Mouse (Mus musculus): ENCODE measurements around the gene Ackr2. TPM values are rescaled to one million over a fixed set of nuclear protein-coding genes. Genes with fewer than 3 reads are reported as not detected.

Ackr2 gene
- total RNA-seq, 2 experiments from 2014 or later: 7.3 to 8.4 TPM

GRCm38 (mm10) chr9:121889927-121890440 lies 8.2 kb upstream of the Ackr2 start:
- intact Hi-C loops (cut with DNase I): no loop called here
- DNase-seq (ENCODE audit: low spot score in 2 of 2): no peak

GRCm38 (mm10) chr9:121890441-121890941 lies 7.7 kb upstream of the Ackr2 start:
- intact Hi-C loops (cut with DNase I): no loop called here

GRCm38 (mm10) chr9:121891301-121891700 lies 6.9 kb upstream of the Ackr2 start:
- intact Hi-C loops (cut with DNase I): no loop called here

More at GRCm38 (mm10) chr9:121890441-121890941, 7.7 kb upstream of the Ackr2 start:
- DNase-seq (ENCODE audit: low spot score in 2 of 2): peak; percentile 46 to 49

GRCm38 (mm10) chr9:121892057-121892687 lies 6.0 kb upstream of the Ackr2 start:
- intact Hi-C loops (cut with DNase I): no loop called here

More at GRCm38 (mm10) chr9:121891301-121891700, 6.9 kb upstream of the Ackr2 start:
- no peak for DNase-seq (ENCODE audit: low spot score in 2 of 2)

GRCm38 (mm10) chr9:121894447-121894846 lies 3.7 kb upstream of the Ackr2 start:
- DNase-seq (ENCODE audit: low spot score in 2 of 2): no peak

More at GRCm38 (mm10) chr9:121892057-121892687, 6.0 kb upstream of the Ackr2 start:
- no peak for DNase-seq (ENCODE audit: low spot score in 2 of 2)

GRCm38 (mm10) chr9:121895392-121895993 lies 2.7 kb upstream of the Ackr2 start:
- intact Hi-C loops (cut with DNase I): no loop called here

More at GRCm38 (mm10) chr9:121894447-121894846, 3.7 kb upstream of the Ackr2 start:
- intact Hi-C loops (cut with DNase I): no loop called here

GRCm38 (mm10) chr9:121896820-121897219 lies 1.3 kb upstream of the Ackr2 start:
- intact Hi-C loops (cut with DNase I): no loop called here
- peak in 1 of 2 experiments; percentile 2 for DNase-seq (ENCODE audit: low spot score in 2 of 2)

More at GRCm38 (mm10) chr9:121895392-121895993, 2.7 kb upstream of the Ackr2 start:
- DNase-seq (ENCODE audit: low spot score in 2 of 2): no peak

DNA sequence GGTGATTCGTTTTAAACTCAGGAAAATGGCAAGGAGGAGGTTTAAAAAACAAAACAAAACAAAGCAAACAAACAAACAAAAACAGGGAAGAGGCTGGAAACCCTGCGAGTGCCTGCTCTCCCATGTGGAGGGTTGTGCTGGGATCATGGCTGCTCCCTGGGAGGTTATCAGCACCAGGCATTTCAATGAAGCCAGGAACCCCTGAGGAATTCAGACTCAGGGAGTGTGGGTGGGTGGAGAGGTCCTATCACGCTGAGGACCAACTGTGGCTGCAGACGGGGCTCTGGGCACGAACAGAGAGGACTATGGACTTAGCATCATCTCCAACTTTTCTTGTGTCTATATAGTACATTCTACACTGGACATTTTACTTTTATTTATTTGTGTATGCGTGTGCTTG lies 1.2 kb downstream of the Ackr2 start:
- intact Hi-C loops (cut with DNase I): no loop called here

GRCm38 (mm10) chr9:121900282-121900855 lies 2.2 kb downstream of the Ackr2 start:
- intact Hi-C loops (cut with DNase I): no loop called here
- DNase-seq (ENCODE audit: low spot score in 2 of 2): peak in 1 of 2 experiments; percentile 1

More for the DNA sequence above, 1.2 kb downstream of the Ackr2 start:
- DNase-seq (ENCODE audit: low spot score in 2 of 2): peak in 1 of 2 experiments; percentile 2

GRCm38 (mm10) chr9:121901710-121902700 lies 3.9 kb downstream of the Ackr2 start:
- DNase-seq (ENCODE audit: low spot score in 2 of 2): no peak
- intact Hi-C loops (cut with DNase I): no loop called here

GRCm38 (mm10) chr9:121903476-121904305 lies 5.5 kb downstream of the Ackr2 start:
- intact Hi-C loops (cut with DNase I): no loop called here
- no peak for DNase-seq (ENCODE audit: low spot score in 2 of 2)

GRCm38 (mm10) chr9:121904319-121904718 lies 6.2 kb downstream of the Ackr2 start:
- intact Hi-C loops (cut with DNase I): no loop called here

GRCm38 (mm10) chr9:121904946-121905345 lies 6.8 kb downstream of the Ackr2 start:
- peak in 1 of 2 experiments; percentile 2 for DNase-seq (ENCODE audit: low spot score in 2 of 2)
- intact Hi-C loops (cut with DNase I): no loop called here

More at GRCm38 (mm10) chr9:121904319-121904718, 6.2 kb downstream of the Ackr2 start:
- DNase-seq (ENCODE audit: low spot score in 2 of 2): peak in 1 of 2 experiments; percentile 1

GRCm38 (mm10) chr9:121905556-121906185 lies 7.5 kb downstream of the Ackr2 start:
- intact Hi-C loops (cut with DNase I): no loop called here
- peak; percentile 49 to 53 for DNase-seq (ENCODE audit: low spot score in 2 of 2)

DNA sequence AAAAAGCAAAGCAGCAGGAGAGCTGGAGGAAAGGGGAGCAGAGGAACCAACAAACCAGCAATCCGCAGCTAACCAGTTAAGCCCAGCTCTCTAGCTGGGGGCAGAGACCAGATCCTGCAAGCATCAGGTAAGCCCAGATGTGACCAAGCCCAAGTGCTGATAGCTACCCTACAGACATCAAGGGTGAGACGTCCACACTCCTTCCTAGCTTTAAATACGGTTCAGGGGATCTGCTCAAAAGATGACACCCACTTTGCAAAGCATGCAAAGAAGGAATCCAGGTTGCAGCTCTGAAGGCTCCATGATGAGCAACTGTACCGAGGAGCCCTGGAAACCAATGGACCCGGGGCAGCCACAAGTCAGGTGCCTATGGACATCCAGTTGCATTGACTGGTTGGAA lies 8.3 kb downstream of the Ackr2 start:
- peak in 1 of 2 experiments; percentile 15 for DNase-seq (ENCODE audit: low spot score in 2 of 2)
- intact Hi-C loops (cut with DNase I): no loop called here

GRCm38 (mm10) chr9:121907356-121908070 lies 9.4 kb downstream of the Ackr2 start:
- DNase-seq (ENCODE audit: low spot score in 2 of 2): peak in 1 of 2 experiments; percentile 2

GRCm38 (mm10) chr9:121908321-121908720 lies 10.2 kb downstream of the Ackr2 start:
- no peak for DNase-seq (ENCODE audit: low spot score in 2 of 2)
- intact Hi-C loops (cut with DNase I): no loop called here

More at GRCm38 (mm10) chr9:121907356-121908070, 9.4 kb downstream of the Ackr2 start:
- intact Hi-C loops (cut with DNase I): no loop called here
